Comparison of ENCODE assay signal across 8 mouse cellular contexts in genomic region chr14:30551509-30551908, GRCm38 (mm10). TPM values are rescaled to one million over a fixed set of nuclear protein-coding genes. Genes with fewer than 3 reads are reported as not detected.
DNase-seq lines count a peak whose midpoint lies in the region; ATAC-seq and TF ChIP-seq lines count a peak whose summit lies in the region.

No protein-coding gene starts in this region.

- no peak for DNase-seq in kidney, postnatal 0 days (ENCODE audit: low spot score)
- DNase-seq in kidney, adult 18-20 months = no peak
- DNase-seq in right cerebral cortex, adult 2 months (ENCODE audit: low spot score in 2 of 2) = no peak
- DNase-seq in cerebellum, adult 9-11 months = no peak
- no peak for DNase-seq in cerebellum, postnatal 4 days (ENCODE audit: low spot score in 2 of 2)

- H3K27ac ChIP-seq in kidney, postnatal 0 days = no peak overlapping the region
- no peak overlapping the region for H3K27ac ChIP-seq in forebrain, embryonic 12.5 days
- H3K27ac ChIP-seq in limb, embryonic 15.5 days = no peak overlapping the region
- H3K27ac ChIP-seq in neural tube, embryonic 15.5 days (replicated peaks) = no peak overlapping the region

- H3K27me3 ChIP-seq in kidney, postnatal 0 days (ENCODE audit: insufficient read depth, low read length) = no peaks in the 10 kb centered on the region
- H3K27me3 ChIP-seq in forebrain, embryonic 12.5 days = no peaks in the 10 kb centered on the region
- no peaks in the 10 kb centered on the region for H3K27me3 ChIP-seq in limb, embryonic 15.5 days
- H3K27me3 ChIP-seq in neural tube, embryonic 15.5 days (replicated peaks) = no peaks in the 10 kb centered on the region

- TF ChIP-seq CTCF in kidney, postnatal 0 days (IDR thresholded peaks at IDR 0.05; ENCODE audit: low read depth) = no peak

- H3K9ac ChIP-seq in kidney, postnatal 0 days (ENCODE audit: low read depth, low read length) = no peak overlapping the region
- H3K9ac ChIP-seq in forebrain, embryonic 12.5 days = peak overlapping the region; percentile 89; the same call in 1 of the 2 replicates
- no peak overlapping the region for H3K9ac ChIP-seq in limb, embryonic 15.5 days
- no peak overlapping the region for H3K9ac ChIP-seq in neural tube, embryonic 15.5 days (replicated peaks)

- peak overlapping the region; percentile 97 for H3K4me2 ChIP-seq in kidney, postnatal 0 days (ENCODE audit: low read length)
- peak overlapping the region; percentile 74 for H3K4me2 ChIP-seq in forebrain, embryonic 12.5 days
- H3K4me2 ChIP-seq in limb, embryonic 15.5 days = peak overlapping the region; percentile 83
- peak overlapping the region; percentile 88 for H3K4me2 ChIP-seq in neural tube, embryonic 15.5 days

- ATAC-seq in kidney, postnatal 0 days (replicated peaks; ENCODE audit: low FRiP score, low read depth) = no peak
- no peak for ATAC-seq in forebrain, embryonic 12.5 days (ENCODE audit: low FRiP score)
- no peak for ATAC-seq in limb, embryonic 15.5 days (ENCODE audit: insufficient number of reproducible peaks, low FRiP score, low TSS enrichment, low read depth)
- ATAC-seq in neural tube, embryonic 15.5 days (ENCODE audit: low FRiP score) = no peak

- H3K9me3 ChIP-seq in kidney, postnatal 0 days (replicated peaks; ENCODE audit: low read length) = no peaks in the 10 kb centered on the region
- H3K9me3 ChIP-seq in forebrain, embryonic 12.5 days = no peaks in the 10 kb centered on the region
- no peaks in the 10 kb centered on the region for H3K9me3 ChIP-seq in limb, embryonic 15.5 days
- H3K9me3 ChIP-seq in neural tube, embryonic 15.5 days (replicated peaks) = no peaks in the 10 kb centered on the region

- 0 out of 2 replicates have a peak, but pooled peaks cover 2% of the 10 kb centered on the region for H3K36me3 ChIP-seq in kidney, postnatal 0 days (ENCODE audit: insufficient read depth, low read length)
- H3K36me3 ChIP-seq in forebrain, embryonic 12.5 days (replicated peaks) = peaks cover 27% of the 10 kb centered on the region
- peaks cover 6% of the 10 kb centered on the region for H3K36me3 ChIP-seq in limb, embryonic 15.5 days
- no peaks in the 10 kb centered on the region for H3K36me3 ChIP-seq in neural tube, embryonic 15.5 days

- H3K4me1 ChIP-seq in kidney, postnatal 0 days (replicated peaks; ENCODE audit: insufficient read depth, low read length) = peaks cover 24% of the 10 kb centered on the region
- peaks cover 42% of the 10 kb centered on the region for H3K4me1 ChIP-seq in forebrain, embryonic 12.5 days
- peaks cover 36% of the 10 kb centered on the region for H3K4me1 ChIP-seq in limb, embryonic 15.5 days
- peaks cover 38% of the 10 kb centered on the region for H3K4me1 ChIP-seq in neural tube, embryonic 15.5 days

- WGBS in kidney, postnatal 0 days = 53% methylated on average over 5 of the region's 5 CpGs
- 69% methylated on average over 5 of the region's 5 CpGs for WGBS in forebrain, embryonic 12.5 days
- WGBS in limb, embryonic 15.5 days = 68% methylated on average over 5 of the region's 5 CpGs
- 71% methylated on average over 5 of the region's 5 CpGs for WGBS in neural tube, embryonic 15.5 days

- H3K4me3 ChIP-seq in kidney, postnatal 0 days (replicated peaks; ENCODE audit: low read depth, low read length) = no peak overlapping the region
- H3K4me3 ChIP-seq in forebrain, embryonic 12.5 days (replicated peaks) = peak overlapping the region; percentile 85; the same call in 1 of the 2 replicates
- H3K4me3 ChIP-seq in limb, embryonic 15.5 days = no peak overlapping the region; the same call in 1 of the 2 replicates
- no peak overlapping the region for H3K4me3 ChIP-seq in neural tube, embryonic 15.5 days (replicated peaks)

RNA-seq across cellular contexts. Expression of gene Tkt, which starts 3.4 kb away (rescaled TPM):
- 238 and 253 TPM in 2 replicates for polyA plus RNA-seq in kidney, postnatal 0 days (2015; fragmentation: Nextera tagmentation; extraction: Ambion mirVana)
- 273 and 274 TPM in 2 replicates for polyA plus RNA-seq in forebrain, embryonic 12.5 days (2016; fragmentation: Nextera tagmentation; extraction: Ambion mirVana)
- polyA plus RNA-seq in limb, embryonic 15.5 days (2015; fragmentation: Nextera tagmentation; extraction: Ambion mirVana) = 194 and 206 TPM in 2 replicates
- 270 and 288 TPM in 2 replicates for polyA plus RNA-seq in neural tube, embryonic 15.5 days (2015; fragmentation: Nextera tagmentation; extraction: Ambion mirVana)
